Mouse (Mus musculus) limb, embryonic 15.5 days (tissue): Measurements from ENCODE around the gene Ak1. TPM values are rescaled to one million over a fixed set of nuclear protein-coding genes. Genes with fewer than 3 reads are reported as not detected.

ENCODE experiments used
- ATAC-seq: fragments of 200-750 bp; cut with Nextera tagmentation; 2 replicates; pipeline ENCODE4 v1.8.0; 2017; ENCODE audit warnings: low read depth, moderate TSS enrichment; ENCODE audit not compliant: insufficient number of reproducible peaks, low FRiP score, low TSS enrichment
- H3K27ac ChIP-seq: fragments of 300-500 bp; sonication (generic); 2 replicates; pipeline ENCODE4 v1.5.1; 2015; ENCODE audit warnings: moderate library complexity, mild to moderate bottlenecking, inconsistent platforms
- H3K27me3 ChIP-seq: fragments of 300-500 bp; sonication (generic); 2 replicates; pipeline ENCODE4 v1.6.1; 2015; ENCODE audit warnings: inconsistent platforms
- H3K36me3 ChIP-seq: fragments of 300-500 bp; sonication (generic); 2 replicates; pipeline ENCODE4 v1.6.1; 2015; ENCODE audit warnings: inconsistent platforms
- H3K4me1 ChIP-seq: fragments of 300-500 bp; sonication (generic); 2 replicates; pipeline ENCODE4 v1.6.1; 2015; ENCODE audit warnings: inconsistent platforms
- H3K4me2 ChIP-seq: fragments of 300-500 bp; sonication (generic); 2 replicates; pipeline ENCODE4 v1.6.1; 2015; ENCODE audit warnings: mild to moderate bottlenecking, inconsistent platforms
- H3K4me3 ChIP-seq: fragments of 300-500 bp; sonication (generic); 2 replicates; pipeline ENCODE4 v1.5.1; 2015; ENCODE audit warnings: mild to moderate bottlenecking, inconsistent platforms
- H3K9ac ChIP-seq: fragments of 300-500 bp; sonication (generic); 2 replicates; pipeline ENCODE4 v1.6.1; 2015; ENCODE audit warnings: inconsistent platforms
- H3K9me3 ChIP-seq: fragments of 300-500 bp; sonication (generic); 2 replicates; pipeline ENCODE4 v1.6.1; 2016; ENCODE audit warnings: inconsistent platforms
- WGBS: fragments of 180-500 bp; shearing (Covaris S2); methylation state at CpG from one replicate; pipeline ENCODE4 v1.1.7; 2015; 5-methylcytosine and 5-hydroxymethylcytosine counted together
- polyA plus RNA-seq: library from polyadenylated mRNA; unstranded; fragments of >200 nt; fragmentation: Nextera tagmentation; extraction: Ambion mirVana; gene quantifications from 2 replicates; pipeline ENCODE4 v1.2.1, GENCODE M21; 2015

The Ak1 gene
- polyA plus RNA-seq, 1 experiment from 2014 or later = 46.9 TPM

GRCm38 (mm10) chr2:32602600-32603054 is 18.9 kb upstream of the Ak1 start:
- peaks cover 37% of the 10 kb centered on the region for H3K4me1 ChIP-seq
- peak overlapping the region; percentile 81 for H3K27ac ChIP-seq
- peak overlapping the region; percentile 37 for H3K4me3 ChIP-seq
- H3K36me3 ChIP-seq = 0 out of 2 replicates have a peak, but pooled peaks cover 11% of the 10 kb centered on the region
- H3K9ac ChIP-seq = no peak overlapping the region
- 0 out of 2 replicates have a peak, but pooled peaks have one; percentile 36 for ATAC-seq
- WGBS = 0% methylated on average over 11 of the region's 11 CpGs
- no peaks in the 10 kb centered on the region for H3K27me3 ChIP-seq
- H3K4me2 ChIP-seq = peak overlapping the region; percentile 51
- no peaks in the 10 kb centered on the region for H3K9me3 ChIP-seq

- 46% methylated on average over 10 of the region's 10 CpGs for WGBS
- Histone ChIP-seq H3K9me3 (no peaks in the 10 kb centered on the region), H3K4me3 (no peak overlapping the region), H3K27ac (no peak overlapping the region), H3K4me2 (no peak overlapping the region), H3K36me3 (no peaks in the 10 kb centered on the region), H3K4me1 (peaks cover 50% of the 10 kb centered on the region), H3K27me3 (no peaks in the 10 kb centered on the region), H3K9ac (no peak overlapping the region)
- no peak for ATAC-seq
Observed at GRCm38 (mm10) chr2:32604631-32605030, 16.9 kb upstream of the Ak1 start.

GRCm38 (mm10) chr2:32606161-32607142 is 15.1 kb upstream of the Ak1 start:
- no peaks in the 10 kb centered on the region for H3K27me3 ChIP-seq
- 12% methylated on average over 51 of the region's 55 CpGs for WGBS
- peak overlapping the region; percentile 73 for H3K9ac ChIP-seq
- peak overlapping the region; percentile 75 for H3K27ac ChIP-seq
- peak overlapping the region; percentile 74 for H3K4me3 ChIP-seq
- peak overlapping the region; percentile 86 for H3K4me2 ChIP-seq
- H3K4me1 ChIP-seq = peaks cover 56% of the 10 kb centered on the region
- no peaks in the 10 kb centered on the region for H3K9me3 ChIP-seq
- H3K36me3 ChIP-seq = no peaks in the 10 kb centered on the region
- peak; percentile 81 for ATAC-seq

- peaks cover 48% of the 10 kb centered on the region for H3K4me1 ChIP-seq
- H3K9ac ChIP-seq = peak overlapping the region; percentile 73
- peak; percentile 22; the same call in 1 of the 2 replicates for ATAC-seq
- H3K36me3 ChIP-seq = no peaks in the 10 kb centered on the region; the same call in 1 of the 2 replicates
- H3K9me3 ChIP-seq = no peaks in the 10 kb centered on the region
- peak overlapping the region; percentile 86 for H3K4me2 ChIP-seq
- H3K4me3 ChIP-seq = peak overlapping the region; percentile 74
- no peaks in the 10 kb centered on the region for H3K27me3 ChIP-seq
- 6% methylated on average over 34 of the region's 34 CpGs for WGBS
- H3K27ac ChIP-seq = peak overlapping the region; percentile 75
Observed at GRCm38 (mm10) chr2:32607262-32607947, 14.2 kb upstream of the Ak1 start.

- 7% methylated on average over 25 of the region's 25 CpGs for WGBS
- ATAC-seq = no peak
- no peaks in the 10 kb centered on the region for H3K9me3 ChIP-seq
- no peaks in the 10 kb centered on the region for H3K27me3 ChIP-seq
- no peaks in the 10 kb centered on the region; the same call in 1 of the 2 replicates for H3K36me3 ChIP-seq
- H3K27ac ChIP-seq = peak overlapping the region; percentile 75
- H3K4me2 ChIP-seq = peak overlapping the region; percentile 86
- peaks cover 47% of the 10 kb centered on the region for H3K4me1 ChIP-seq
- peak overlapping the region; percentile 74 for H3K4me3 ChIP-seq
- no peak overlapping the region for H3K9ac ChIP-seq
Observed at GRCm38 (mm10) chr2:32608141-32608777, 13.3 kb upstream of the Ak1 start.

GRCm38 (mm10) chr2:32608778-32609435 is 12.7 kb upstream of the Ak1 start:
- peak overlapping the region; percentile 74 for H3K4me3 ChIP-seq
- peaks cover 3% of the 10 kb centered on the region; the same call in 1 of the 2 replicates for H3K36me3 ChIP-seq
- no peaks in the 10 kb centered on the region for H3K27me3 ChIP-seq
- H3K27ac ChIP-seq = peak overlapping the region; percentile 75
- no peaks in the 10 kb centered on the region for H3K9me3 ChIP-seq
- no peak overlapping the region for H3K9ac ChIP-seq
- H3K4me2 ChIP-seq = peak overlapping the region; percentile 86
- ATAC-seq = no peak
- peaks cover 47% of the 10 kb centered on the region for H3K4me1 ChIP-seq
- 47% methylated on average over 18 of the region's 18 CpGs for WGBS

- 16% methylated on average over 22 of the region's 23 CpGs for WGBS
- H3K4me1 ChIP-seq = peaks cover 47% of the 10 kb centered on the region
- no peaks in the 10 kb centered on the region for H3K9me3 ChIP-seq
- peak overlapping the region; percentile 40 for H3K4me3 ChIP-seq
- H3K27ac ChIP-seq = peak overlapping the region; percentile 28
- no peaks in the 10 kb centered on the region for H3K27me3 ChIP-seq
- H3K36me3 ChIP-seq = peaks cover 15% of the 10 kb centered on the region
- no peak for ATAC-seq
- 0 out of 2 replicates have a peak overlapping the region, but pooled peaks have one; percentile 14 for H3K9ac ChIP-seq
- peak overlapping the region; percentile 55 for H3K4me2 ChIP-seq
Observed at GRCm38 (mm10) chr2:32610610-32611229, 10.8 kb upstream of the Ak1 start.

GRCm38 (mm10) chr2:32612274-32612673 is 9.3 kb upstream of the Ak1 start:
- H3K27me3 ChIP-seq = no peaks in the 10 kb centered on the region
- H3K4me2 ChIP-seq = no peak overlapping the region
- H3K27ac ChIP-seq = no peak overlapping the region
- no peak overlapping the region for H3K9ac ChIP-seq
- no peak overlapping the region for H3K4me3 ChIP-seq
- H3K9me3 ChIP-seq = 0 out of 2 replicates have a peak, but pooled peaks cover under 1% of the 10 kb centered on the region
- 69% methylated on average over 26 of the region's 26 CpGs for whole genome bisulfite sequencing
- peaks cover 38% of the 10 kb centered on the region for H3K4me1 ChIP-seq
- no peak for ATAC-seq
- peaks cover 26% of the 10 kb centered on the region for H3K36me3 ChIP-seq

- H3K4me1 ChIP-seq = peaks cover 31% of the 10 kb centered on the region
- peaks cover 43% of the 10 kb centered on the region for H3K36me3 ChIP-seq
- ATAC-seq = no peak
- no peaks in the 10 kb centered on the region for H3K27me3 ChIP-seq
- WGBS = 95% methylated on average over 1 of the region's 1 CpGs
- no peak overlapping the region for H3K9ac ChIP-seq
- no peak overlapping the region for H3K4me3 ChIP-seq
- no peak overlapping the region for H3K27ac ChIP-seq
- 0 out of 2 replicates have a peak, but pooled peaks cover 3% of the 10 kb centered on the region for H3K9me3 ChIP-seq
- H3K4me2 ChIP-seq = no peak overlapping the region
Observed at GRCm38 (mm10) chr2:32617109-32617508, 4.4 kb upstream of the Ak1 start.

- Histone ChIP-seq H3K36me3 (peaks cover 43% of the 10 kb centered on the region), H3K27me3 (no peaks in the 10 kb centered on the region), H3K9me3 (0 out of 2 replicates have a peak, but pooled peaks cover 3% of the 10 kb centered on the region), H3K4me2 (no peak overlapping the region), H3K9ac (no peak overlapping the region), H3K27ac (no peak overlapping the region), H3K4me1 (peaks cover 31% of the 10 kb centered on the region), H3K4me3 (no peak overlapping the region)
- WGBS = 94% methylated on average over 4 of the region's 4 CpGs
- ATAC-seq = no peak
Observed at GRCm38 (mm10) chr2:32617601-32618000, 4.0 kb upstream of the Ak1 start.
